Mouse (Mus musculus) CH12.LX (cell line): ENCODE measurements around the gene Trp53bp2. TPM values are rescaled to one million over a fixed set of nuclear protein-coding genes. Genes with fewer than 3 reads are reported as not detected.

Experiments
- DNase-seq: peaks from one replicate; pipeline ENCODE4 v3.0.0-alpha.2; 2013; ENCODE audit errors: extremely low read depth
- H3K27ac ChIP-seq: 2 replicates; pipeline ENCODE4 v1.5.1; 2012; ENCODE audit warnings: low read depth, mild to moderate bottlenecking, control low read depth, moderate library complexity; ENCODE audit not compliant: insufficient read depth
- H3K27me3 ChIP-seq: replicated peaks from 2 replicates; pipeline ENCODE3; 2012; ENCODE audit warnings: inconsistent platforms
- H3K36me3 ChIP-seq, 2 experiments: replicated peaks in 1 of 2; 2 replicates each; pipeline versions ENCODE3 to v1.6.1; 2012; ENCODE audit warnings: inconsistent platforms in 1 of 2, low read length in 1 of 2, mild to moderate bottlenecking in 1 of 2, mixed read lengths in 1 of 2, moderate library complexity in 1 of 2; ENCODE audit not compliant: control insufficient read depth in 1 of 2, insufficient read depth in 1 of 2
- H3K4me1 ChIP-seq, 2 experiments: 2 replicates each; pipeline ENCODE4 v1.6.1; 2012; ENCODE audit warnings: inconsistent platforms in 1 of 2, moderate library complexity in 1 of 2; ENCODE audit not compliant: insufficient read depth in 2 of 2, control insufficient read depth in 1 of 2
- H3K4me2 ChIP-seq: 2 replicates; pipeline ENCODE4 v1.6.1; 2012; ENCODE audit warnings: low read depth, mild to moderate bottlenecking, control low read depth; ENCODE audit not compliant: poor library complexity, insufficient read depth, severe bottlenecking
- H3K4me3 ChIP-seq, 3 experiments: fragments of 150-350 bp in 1 of 3; sonication (generic) in 1 of 3; replicated peaks in 1 of 3; 2 replicates each; pipeline versions ENCODE3 to v1.5.1; 2011 to 2012; ENCODE audit warnings: low read depth in 2 of 3, low read length in 2 of 3, mild to moderate bottlenecking in 2 of 3, moderate library complexity in 2 of 3, control low read depth in 1 of 3, improper control_type of control experiment in 1 of 3, inconsistent platforms in 1 of 3, mixed read lengths in 1 of 3; ENCODE audit not compliant: poor library complexity in 1 of 3
- H3K79me2 ChIP-seq: replicated peaks from 2 replicates; pipeline ENCODE4 v1.6.1; 2012; ENCODE audit warnings: mild to moderate bottlenecking, moderate library complexity; ENCODE audit not compliant: control insufficient read depth, poor library complexity, insufficient read depth, severe bottlenecking; ENCODE audit errors: extremely low read depth
- H3K9ac ChIP-seq: 2 replicates; pipeline ENCODE4 v1.6.1; 2012; ENCODE audit warnings: low read depth, mild to moderate bottlenecking, control low read depth, moderate library complexity; ENCODE audit not compliant: insufficient read depth
- H3K9me3 ChIP-seq: replicated peaks from 2 replicates; pipeline ENCODE3; 2012; ENCODE audit warnings: low read length, inconsistent platforms, mixed read lengths
- CTCF ChIP-seq, 2 experiments: IDR thresholded peaks in 1 of 2; conservative IDR thresholded peaks in 1 of 2; 2 replicates each; pipeline ENCODE4 v1.5.1; 2011 to 2012; ENCODE audit warnings: low read depth in 2 of 2, low read length in 2 of 2, improper control_type of control experiment in 1 of 2, inconsistent platforms in 1 of 2, mild to moderate bottlenecking in 1 of 2, moderate library complexity in 1 of 2
- E2F4 ChIP-seq: IDR thresholded peaks from 2 replicates; pipeline ENCODE4 v1.6.1; 2011; ENCODE audit warnings: low read depth, low read length, improper control_type of control experiment; ENCODE audit not compliant: insufficient replicate concordance
- ETS1 ChIP-seq: conservative IDR thresholded peaks from 2 replicates; pipeline ENCODE4 v1.6.1; 2012; ENCODE audit warnings: low read depth, mild to moderate bottlenecking, inconsistent platforms, low read length, improper control_type of control experiment, moderate library complexity
- IRF4 ChIP-seq: IDR thresholded peaks from 2 replicates; pipeline ENCODE4 v1.6.1; 2014; ENCODE audit warnings: low read depth, mild to moderate bottlenecking, inconsistent platforms, low read length, improper control_type of control experiment
- JUN ChIP-seq: IDR thresholded peaks from 2 replicates; pipeline ENCODE4 v1.6.1; 2011; ENCODE audit warnings: low read depth, mild to moderate bottlenecking, low read length, improper control_type of control experiment, moderate library complexity; ENCODE audit not compliant: insufficient read depth
- JUND ChIP-seq: conservative IDR thresholded peaks from 2 replicates; pipeline ENCODE4 v1.6.1; 2011; ENCODE audit warnings: low read depth, low read length, improper control_type of control experiment
- MXI1 ChIP-seq: IDR thresholded peaks from 2 replicates; pipeline ENCODE4 v1.6.1; 2011; ENCODE audit warnings: mild to moderate bottlenecking, low read depth, low read length, improper control_type of control experiment
- MYC ChIP-seq: IDR thresholded peaks from 2 replicates; pipeline ENCODE4 v1.6.1; 2011; ENCODE audit warnings: low read depth, mild to moderate bottlenecking, improper control_type of control experiment, low read length
- NRF1 ChIP-seq: IDR thresholded peaks from 2 replicates; pipeline ENCODE4 v1.6.1; 2014; ENCODE audit warnings: low read depth, mild to moderate bottlenecking, inconsistent platforms, low read length, improper control_type of control experiment, moderate library complexity
- PAX5 ChIP-seq: IDR thresholded peaks from 2 replicates; pipeline ENCODE4 v1.6.1; 2012; ENCODE audit warnings: low read length, inconsistent platforms, mixed read lengths
- POLR2A ChIP-seq: IDR thresholded peaks from 2 replicates; pipeline ENCODE4 v1.6.1; 2011; ENCODE audit warnings: low read depth, mild to moderate bottlenecking, improper control_type of control experiment, low read length
- RAD21 ChIP-seq: IDR thresholded peaks from 2 replicates; pipeline ENCODE4 v1.6.1; 2011; ENCODE audit warnings: low read depth, mild to moderate bottlenecking, low read length, improper control_type of control experiment, moderate library complexity
- SMC3 ChIP-seq: IDR thresholded peaks from 2 replicates; pipeline ENCODE4 v1.6.1; 2011; ENCODE audit warnings: low read depth, low read length, improper control_type of control experiment
- TBP ChIP-seq: conservative IDR thresholded peaks from 2 replicates; pipeline ENCODE4 v1.6.1; 2011; ENCODE audit warnings: low read depth, low read length, improper control_type of control experiment
- UBTF ChIP-seq: IDR thresholded peaks from 2 replicates; pipeline ENCODE4 v1.6.1; 2012; ENCODE audit warnings: low read depth, mild to moderate bottlenecking, inconsistent platforms, low read length, improper control_type of control experiment, moderate library complexity
- USF2 ChIP-seq: conservative IDR thresholded peaks from 2 replicates; pipeline ENCODE4 v1.6.1; 2011; ENCODE audit warnings: low read depth, low read length, improper control_type of control experiment
- ZC3H11A ChIP-seq: IDR thresholded peaks from 2 replicates; pipeline ENCODE4 v1.6.1; 2012; ENCODE audit warnings: low read depth, mild to moderate bottlenecking, inconsistent platforms, low read length, improper control_type of control experiment
- dilution Hi-C: fragments of 300-500 bp; cut with MboI; formaldehyde crosslinking; loops from 2 replicates; pipeline ENCODE4 v1.14.3; 2020; ENCODE audit warnings: low sequenced_read_pairs; ENCODE audit not compliant: extremely low pct_unique_long_range_greater_than_20kb, extremely low pct_ligation_motif_present
- in situ Hi-C: fragments of 300-500 bp; cut with MboI; formaldehyde crosslinking; loops from 3 replicates; pipeline ENCODE4 v1.14.3; 2019; ENCODE audit warnings: low sequenced_read_pairs, low pct_ligation_motif_present, low pct_unique_long_range_greater_than_20kb, mixed read lengths
- polyA plus RNA-seq: library from polyadenylated mRNA; unstranded; fragments of >175 nt; gene quantifications from 2 replicates; pipeline ENCODE4 v1.2.1, GENCODE M21; 2012; ENCODE audit warnings: low read depth; ENCODE audit not compliant: insufficient read length
- total RNA-seq, 2 experiments: library from RNA; depleted of rRNA; stranded (reverse); fragments of 300-350 nt in 1 of 2; fragments of >200 nt in 1 of 2; gene quantifications; 2 replicates each; pipeline ENCODE4 v1.2.3; 2012 to 2014

Trp53bp2 gene
- total and polyA plus RNA-seq, 3 experiments, result 1.4 to 4.7 (median 2.9) TPM

- Histone ChIP-seq H3K79me2 (no peaks in the 10 kb centered on the region), H3K4me1 (peaks cover 28 to 33% of the 10 kb centered on the region in 2 experiments), H3K4me2 (no peak overlapping the region), H3K27ac (peak overlapping the region; percentile 51; the same call in 1 of the 2 replicates), H3K9ac (no peak overlapping the region; the same call in 1 of the 2 replicates), H3K4me3 (no peak overlapping the region), H3K9me3 (no peaks in the 10 kb centered on the region), H3K27me3 (no peaks in the 10 kb centered on the region), H3K36me3 (peaks cover 13 to 31% of the 10 kb centered on the region in 2 experiments)
- in situ Hi-C loops, result loop anchor here (25.0 kb wide), 1 partner anchor 619 kb away; no protein-coding TSS in a partner anchor
- dilution Hi-C loops, result no loop called here
- TF ChIP-seq UBTF, result no peak
- no peak for TF ChIP-seq POLR2A
- TF ChIP-seq TBP, result no peak
- TF ChIP-seq IRF4, result peak; percentile 31; the same call in 1 of the 2 replicates
- peak; percentile 63 for TF ChIP-seq ETS1
- peak; percentile 22; the same call in 1 of the 2 replicates for TF ChIP-seq MXI1
- TF ChIP-seq CTCF (conservative IDR thresholded peaks at IDR 0.05 in 1 of 2, IDR thresholded peaks at IDR 0.05 in 1 of 2; ENCODE audit: low read depth in 2 of 2, low read length in 2 of 2), result peak in 1 of 2 experiments; percentile 81; a peak in 2 of 4 replicates
- no peak for TF ChIP-seq ZC3H11A
- TF ChIP-seq RAD21, result peak; percentile 79
- 0 out of 2 replicates have a peak, but pooled peaks have one; percentile 34 for TF ChIP-seq MYC
- peak; percentile 79 for TF ChIP-seq JUN
- TF ChIP-seq USF2, result no peak
- TF ChIP-seq JUND, result peak; percentile 76
- TF ChIP-seq E2F4, result no peak
- 0 out of 2 replicates have a peak, but pooled peaks have one; percentile 20 for TF ChIP-seq NRF1
- peak; percentile 80 for TF ChIP-seq SMC3
- peak; percentile 57 for DNase-seq
Measured at GRCm38 (mm10) chr1:182506229-182506986, 97.4 kb downstream of the Trp53bp2 start.

GRCm38 (mm10) chr1:182509110-182509797 is 100.3 kb downstream of the Trp53bp2 start:
- Histone ChIP-seq H3K4me3 (no peak overlapping the region), H3K4me2 (no peak overlapping the region), H3K9ac (no peak overlapping the region), H3K36me3 (peaks cover 20 to 37% of the 10 kb centered on the region in 2 experiments), H3K4me1 (peaks cover 19 to 39% of the 10 kb centered on the region in 2 experiments), H3K27ac (no peak overlapping the region), H3K79me2 (no peaks in the 10 kb centered on the region), H3K27me3 (no peaks in the 10 kb centered on the region), H3K9me3 (no peaks in the 10 kb centered on the region)
- no peak for DNase-seq
- no peak for TF ChIP-seq PAX5
- dilution Hi-C loops (no loop called here), in situ Hi-C loops (loop anchor here (25.0 kb wide), 1 partner anchor 622 kb away; no protein-coding TSS in a partner anchor)
